Mouse (Mus musculus) CH12.LX (cell line): ENCODE data around the gene Gipc2. TPM values are rescaled to one million over a fixed set of nuclear protein-coding genes. Genes with fewer than 3 reads are reported as not detected.

Experiments
- DNase-seq: peaks from one replicate; pipeline ENCODE4 v3.0.0-alpha.2; 2013; ENCODE audit errors: extremely low read depth
- H3K27ac ChIP-seq: 2 replicates; pipeline ENCODE4 v1.5.1; 2012; ENCODE audit warnings: low read depth, mild to moderate bottlenecking, control low read depth, moderate library complexity; ENCODE audit not compliant: insufficient read depth
- H3K27me3 ChIP-seq: replicated peaks from 2 replicates; pipeline ENCODE3; 2012; ENCODE audit warnings: inconsistent platforms
- H3K36me3 ChIP-seq, 2 experiments: replicated peaks in 1 of 2; 2 replicates each; pipeline versions ENCODE3 to v1.6.1; 2012; ENCODE audit warnings: inconsistent platforms in 1 of 2, low read length in 1 of 2, mild to moderate bottlenecking in 1 of 2, mixed read lengths in 1 of 2, moderate library complexity in 1 of 2; ENCODE audit not compliant: control insufficient read depth in 1 of 2, insufficient read depth in 1 of 2
- H3K4me1 ChIP-seq, 2 experiments: 2 replicates each; pipeline ENCODE4 v1.6.1; 2012; ENCODE audit warnings: inconsistent platforms in 1 of 2, moderate library complexity in 1 of 2; ENCODE audit not compliant: insufficient read depth in 2 of 2, control insufficient read depth in 1 of 2
- H3K4me2 ChIP-seq: 2 replicates; pipeline ENCODE4 v1.6.1; 2012; ENCODE audit warnings: low read depth, mild to moderate bottlenecking, control low read depth; ENCODE audit not compliant: poor library complexity, insufficient read depth, severe bottlenecking
- H3K4me3 ChIP-seq, 3 experiments: fragments of 150-350 bp in 1 of 3; sonication (generic) in 1 of 3; replicated peaks in 1 of 3; 2 replicates each; pipeline versions ENCODE3 to v1.5.1; 2011 to 2012; ENCODE audit warnings: low read depth in 2 of 3, low read length in 2 of 3, mild to moderate bottlenecking in 2 of 3, moderate library complexity in 2 of 3, control low read depth in 1 of 3, improper control_type of control experiment in 1 of 3, inconsistent platforms in 1 of 3, mixed read lengths in 1 of 3; ENCODE audit not compliant: poor library complexity in 1 of 3
- H3K79me2 ChIP-seq: replicated peaks from 2 replicates; pipeline ENCODE4 v1.6.1; 2012; ENCODE audit warnings: mild to moderate bottlenecking, moderate library complexity; ENCODE audit not compliant: control insufficient read depth, poor library complexity, insufficient read depth, severe bottlenecking; ENCODE audit errors: extremely low read depth
- H3K9ac ChIP-seq: 2 replicates; pipeline ENCODE4 v1.6.1; 2012; ENCODE audit warnings: low read depth, mild to moderate bottlenecking, control low read depth, moderate library complexity; ENCODE audit not compliant: insufficient read depth
- H3K9me3 ChIP-seq: replicated peaks from 2 replicates; pipeline ENCODE3; 2012; ENCODE audit warnings: low read length, inconsistent platforms, mixed read lengths
- CHD1 ChIP-seq: IDR thresholded peaks from 2 replicates; pipeline ENCODE4 v1.6.1; 2012; ENCODE audit warnings: low read depth, low read length, improper control_type of control experiment, inconsistent platforms
- CHD2 ChIP-seq: IDR thresholded peaks from 2 replicates; pipeline ENCODE4 v1.6.1; 2011; ENCODE audit warnings: low read length, improper control_type of control experiment
- ELF1 ChIP-seq: IDR thresholded peaks from 2 replicates; pipeline ENCODE4 v1.6.1; 2014; ENCODE audit warnings: low read depth, mild to moderate bottlenecking, inconsistent platforms, low read length, improper control_type of control experiment
- GABPA ChIP-seq: IDR thresholded peaks from 2 replicates; pipeline ENCODE4 v1.6.1; 2012; ENCODE audit warnings: low read depth, low read length, improper control_type of control experiment, inconsistent platforms; ENCODE audit not compliant: insufficient replicate concordance
- HCFC1 ChIP-seq: IDR thresholded peaks from 2 replicates; pipeline ENCODE4 v1.6.1; 2012; ENCODE audit warnings: low read depth, mild to moderate bottlenecking, inconsistent platforms, low read length, improper control_type of control experiment
- IRF4 ChIP-seq: IDR thresholded peaks from 2 replicates; pipeline ENCODE4 v1.6.1; 2014; ENCODE audit warnings: low read depth, mild to moderate bottlenecking, inconsistent platforms, low read length, improper control_type of control experiment
- JUN ChIP-seq: IDR thresholded peaks from 2 replicates; pipeline ENCODE4 v1.6.1; 2011; ENCODE audit warnings: low read depth, mild to moderate bottlenecking, low read length, improper control_type of control experiment, moderate library complexity; ENCODE audit not compliant: insufficient read depth
- KAT2A ChIP-seq: IDR thresholded peaks from 2 replicates; pipeline ENCODE4 v1.6.1; 2012; ENCODE audit warnings: low read length, improper control_type of control experiment, inconsistent platforms; ENCODE audit not compliant: insufficient replicate concordance
- MAX ChIP-seq: IDR thresholded peaks from 2 replicates; pipeline ENCODE4 v1.6.1; 2011; ENCODE audit warnings: low read length, improper control_type of control experiment
- MAZ ChIP-seq: IDR thresholded peaks from 2 replicates; pipeline ENCODE4 v1.6.1; 2012; ENCODE audit warnings: low read depth, mild to moderate bottlenecking, inconsistent platforms, low read length, improper control_type of control experiment, moderate library complexity
- MEF2A ChIP-seq: IDR thresholded peaks from 2 replicates; pipeline ENCODE4 v1.6.1; 2014; ENCODE audit warnings: low read depth, mild to moderate bottlenecking, inconsistent platforms, low read length, improper control_type of control experiment, borderline replicate concordance
- MYC ChIP-seq: IDR thresholded peaks from 2 replicates; pipeline ENCODE4 v1.6.1; 2011; ENCODE audit warnings: low read depth, mild to moderate bottlenecking, improper control_type of control experiment, low read length
- NELFE ChIP-seq: IDR thresholded peaks from 2 replicates; pipeline ENCODE4 v1.6.1; 2011; ENCODE audit warnings: low read depth, low read length, improper control_type of control experiment
- PAX5 ChIP-seq: IDR thresholded peaks from 2 replicates; pipeline ENCODE4 v1.6.1; 2012; ENCODE audit warnings: low read length, inconsistent platforms, mixed read lengths
- POLR2AphosphoS2 ChIP-seq: IDR thresholded peaks from 2 replicates; pipeline ENCODE4 v1.6.1; 2011; ENCODE audit warnings: low read depth, low read length, improper control_type of control experiment
- RAD21 ChIP-seq: IDR thresholded peaks from 2 replicates; pipeline ENCODE4 v1.6.1; 2011; ENCODE audit warnings: low read depth, mild to moderate bottlenecking, low read length, improper control_type of control experiment, moderate library complexity
- SIN3A ChIP-seq: IDR thresholded peaks from 2 replicates; pipeline ENCODE4 v1.6.1; 2012; ENCODE audit warnings: low read length, improper control_type of control experiment, inconsistent platforms
- TCF12 ChIP-seq: IDR thresholded peaks from 2 replicates; pipeline ENCODE4 v1.6.1; 2014; ENCODE audit warnings: low read depth, mild to moderate bottlenecking, inconsistent platforms, low read length, improper control_type of control experiment
- USF1 ChIP-seq: IDR thresholded peaks from 2 replicates; pipeline ENCODE4 v1.6.1; 2014; ENCODE audit warnings: low read depth, mild to moderate bottlenecking, inconsistent platforms, low read length, improper control_type of control experiment
- ZMIZ1 ChIP-seq: IDR thresholded peaks from 2 replicates; pipeline ENCODE4 v1.6.1; 2012; ENCODE audit warnings: low read depth, mild to moderate bottlenecking, inconsistent platforms, low read length, improper control_type of control experiment
- ZNF384 ChIP-seq: IDR thresholded peaks from 2 replicates; pipeline ENCODE4 v1.6.1; 2012; ENCODE audit warnings: low read depth, low read length, improper control_type of control experiment, inconsistent platforms
- dilution Hi-C: fragments of 300-500 bp; cut with MboI; formaldehyde crosslinking; loops from 2 replicates; pipeline ENCODE4 v1.14.3; 2020; ENCODE audit warnings: low sequenced_read_pairs; ENCODE audit not compliant: extremely low pct_unique_long_range_greater_than_20kb, extremely low pct_ligation_motif_present
- in situ Hi-C: fragments of 300-500 bp; cut with MboI; formaldehyde crosslinking; loops from 3 replicates; pipeline ENCODE4 v1.14.3; 2019; ENCODE audit warnings: low sequenced_read_pairs, low pct_ligation_motif_present, low pct_unique_long_range_greater_than_20kb, mixed read lengths
- polyA plus RNA-seq: library from polyadenylated mRNA; unstranded; fragments of >175 nt; gene quantifications from 2 replicates; pipeline ENCODE4 v1.2.1, GENCODE M21; 2012; ENCODE audit warnings: low read depth; ENCODE audit not compliant: insufficient read length
- total RNA-seq, 2 experiments: library from RNA; depleted of rRNA; stranded (reverse); fragments of 300-350 nt in 1 of 2; fragments of >200 nt in 1 of 2; gene quantifications; 2 replicates each; pipeline ENCODE4 v1.2.3; 2012 to 2014

The Gipc2 gene
- total and polyA plus RNA-seq, 3 experiments = 0.24 to 1.2 (median 0.38) TPM

- in situ Hi-C loops (no loop called here), dilution Hi-C loops (no loop called here)
- H3K9me3 ChIP-seq = peaks cover 2% of the 10 kb centered on the region
- no peak overlapping the region for H3K4me2 ChIP-seq
- no peaks in the 10 kb centered on the region for H3K36me3 ChIP-seq
- H3K4me3 ChIP-seq = no peak overlapping the region
- H3K27me3 ChIP-seq = no peaks in the 10 kb centered on the region
- TF ChIP-seq USF1 = no peak
- TF ChIP-seq JUN = no peak
- no peak for TF ChIP-seq ELF1
- TF ChIP-seq MYC = no peak
- TF ChIP-seq MAX = no peak
- no peak for TF ChIP-seq HCFC1
- TF ChIP-seq TCF12 = no peak
- TF ChIP-seq ZMIZ1 = no peak
- TF ChIP-seq SIN3A = no peak
- no peak for TF ChIP-seq MAZ
- TF ChIP-seq RAD21 = no peak
- TF ChIP-seq GABPA = no peak
- TF ChIP-seq NELFE = no peak
- no peak for TF ChIP-seq POLR2AphosphoS2
- no peak for TF ChIP-seq CHD2
- TF ChIP-seq PAX5 = no peak
- no peak for TF ChIP-seq IRF4
- TF ChIP-seq ZNF384 = no peak
- TF ChIP-seq CHD1 = no peak
- H3K9ac ChIP-seq = no peak overlapping the region
- H3K4me1 ChIP-seq = peaks cover 3 to 5% of the 10 kb centered on the region in 2 experiments; a peak in 3 of 4 replicates
- no peak for DNase-seq
- no peak overlapping the region for H3K27ac ChIP-seq
- no peaks in the 10 kb centered on the region for H3K79me2 ChIP-seq
Observed at GRCm38 (mm10) chr3:152165014-152165350, 1.0 kb downstream of the Gipc2 start.

GRCm38 (mm10) chr3:152163320-152163719 lies 2.7 kb downstream of the Gipc2 start:
- Histone ChIP-seq H3K4me2 (no peak overlapping the region), H3K27ac (no peak overlapping the region), H3K36me3 (no peaks in the 10 kb centered on the region), H3K27me3 (no peaks in the 10 kb centered on the region), H3K4me3 (no peak overlapping the region), H3K4me1 (peaks cover 3 to 7% of the 10 kb centered on the region in 2 experiments; a peak in 3 of 4 replicates), H3K9me3 (no peaks in the 10 kb centered on the region), H3K79me2 (no peaks in the 10 kb centered on the region), H3K9ac (no peak overlapping the region)
- in situ Hi-C loops = no loop called here
- dilution Hi-C loops = no loop called here
- no peak for TF ChIP-seq MAZ
- TF ChIP-seq KAT2A = no peak
- TF ChIP-seq MAX = no peak
- no peak for TF ChIP-seq SIN3A
- no peak for TF ChIP-seq MEF2A
- DNase-seq = no peak
